Mouse (Mus musculus): ENCODE data around the gene Rad9b.
"Not testable (repeated sequence)": the region's sequence is repeated elsewhere in the genome, so short reads cannot be mapped to it uniquely, and the experiment has no call there.

Gene Rad9b

GRCm38 (mm10) chr5:122371591-122372191 is 17.7 kb upstream of the Rad9b start, which contains the start of gene Gpn3:
Gpn3 (plus strand) TSS chr5:122371876.
- DNase-seq (ENCODE audit: low read depth, low spot score), result no peak

GRCm38 (mm10) chr5:122354492-122355067 is 547 bp upstream of the Rad9b start:
- no peak for DNase-seq (ENCODE audit: low read depth, low spot score)

- DNase-seq (ENCODE audit: low read depth, low spot score), result no peak
Observed at GRCm38 (mm10) chr5:122345777-122346176, 8.3 kb downstream of the Rad9b start.

GRCm38 (mm10) chr5:122344260-122344659 is 9.8 kb downstream of the Rad9b start:
- no peak for DNase-seq (ENCODE audit: low read depth, low spot score)

- no peak for DNase-seq (ENCODE audit: low read depth, low spot score)
Observed at GRCm38 (mm10) chr5:122343768-122344167, 10.3 kb downstream of the Rad9b start.

GRCm38 (mm10) chr5:122342874-122343273 is 11.2 kb downstream of the Rad9b start:
- DNase-seq (ENCODE audit: low read depth, low spot score), result no peak

- DNase-seq (ENCODE audit: low read depth, low spot score), result no peak
Observed at GRCm38 (mm10) chr5:122336554-122337294, 17.3 kb downstream of the Rad9b start.

GRCm38 (mm10) chr5:122334682-122335081 is 19.4 kb downstream of the Rad9b start:
- DNase-seq (ENCODE audit: low read depth, low spot score), result no peak

- no peak for DNase-seq (ENCODE audit: low read depth, low spot score)
Observed at GRCm38 (mm10) chr5:122330269-122330668, 23.8 kb downstream of the Rad9b start.

- peak; percentile 16 for DNase-seq (ENCODE audit: low read depth, low spot score)
Observed at GRCm38 (mm10) chr5:122327283-122327682, 26.8 kb downstream of the Rad9b start.

GRCm38 (mm10) chr5:122325477-122325876 is 28.6 kb downstream of the Rad9b start:
- DNase-seq (ENCODE audit: low read depth, low spot score), result no peak

- DNase-seq (ENCODE audit: low read depth, low spot score), result no peak
Observed at GRCm38 (mm10) chr5:122324608-122325431, 29.2 kb downstream of the Rad9b start.

- no peak for DNase-seq (ENCODE audit: low read depth, low spot score)
Observed at GRCm38 (mm10) chr5:122323523-122323922, 30.5 kb downstream of the Rad9b start.

- no peak for DNase-seq (ENCODE audit: low read depth, low spot score)
Observed at GRCm38 (mm10) chr5:122320205-122320781, 33.7 kb downstream of the Rad9b start.

GRCm38 (mm10) chr5:122319474-122320204 is 34.4 kb downstream of the Rad9b start:
- no peak for DNase-seq (ENCODE audit: low read depth, low spot score)

- not testable (repeated sequence) for DNase-seq (ENCODE audit: low read depth, low spot score)
Observed at GRCm38 (mm10) chr5:122318976-122319375, 35.1 kb downstream of the Rad9b start.

- no peak for DNase-seq (ENCODE audit: low read depth, low spot score)
Observed at GRCm38 (mm10) chr5:122318100-122318499, 35.9 kb downstream of the Rad9b start.

GRCm38 (mm10) chr5:122317329-122318045 is 36.5 kb downstream of the Rad9b start:
- DNase-seq (ENCODE audit: low read depth, low spot score), result no peak

- DNase-seq (ENCODE audit: low read depth, low spot score), result peak; percentile 10
Observed at GRCm38 (mm10) chr5:122314966-122315667, 38.9 kb downstream of the Rad9b start.

Measured in brain, embryonic 18.5 days (tissue).